Mouse (Mus musculus) heart, postnatal 10 days (tissue): ENCODE results near the gene Kif24. TPM values are rescaled to one million over a fixed set of nuclear protein-coding genes. Genes with fewer than 3 reads are reported as not detected.
A peak's percentile ranks its signal among the peaks of the same experiment; 100 is the strongest.

ENCODE experiments used
- DNase-seq, 2 experiments: peaks; one replicate each; pipeline ENCODE4 v3.0.0; 2021
- intact Hi-C: fragments of 180-260 bp; cut with DNase I; formaldehyde crosslinking; loops from one replicate; pipeline ENCODE4 v1.15.1; 2025
- total RNA-seq, 2 experiments: library from RNA; stranded (reverse); gene quantifications; 2 replicates each; pipeline ENCODE4 v1.2.3; 2021

Gene Kif24
- 1 to 10 TPM; 1.4 to 2.0 TPM for total RNA-seq

GRCm38 (mm10) chr4:41464345-41465286, at the start of gene Kif24, which contains the start of gene Nudt2:
Gene Kif24 (minus strand): TSS chr4:41464887.
Gene Nudt2 (plus strand): TSS chr4:41465151.
- DNase-seq: peak; percentile 99
- intact Hi-C loops: loop anchor here (5.0 kb wide), 2 partner anchors 83 to 103 kb away; partner anchors contain the start of genes Dnaic1 and Fam219a

- intact Hi-C loops: no loop called here
- no peak for DNase-seq
Observed at GRCm38 (mm10) chr4:41513714-41514113, 49.0 kb upstream of the Kif24 start.

DNA sequence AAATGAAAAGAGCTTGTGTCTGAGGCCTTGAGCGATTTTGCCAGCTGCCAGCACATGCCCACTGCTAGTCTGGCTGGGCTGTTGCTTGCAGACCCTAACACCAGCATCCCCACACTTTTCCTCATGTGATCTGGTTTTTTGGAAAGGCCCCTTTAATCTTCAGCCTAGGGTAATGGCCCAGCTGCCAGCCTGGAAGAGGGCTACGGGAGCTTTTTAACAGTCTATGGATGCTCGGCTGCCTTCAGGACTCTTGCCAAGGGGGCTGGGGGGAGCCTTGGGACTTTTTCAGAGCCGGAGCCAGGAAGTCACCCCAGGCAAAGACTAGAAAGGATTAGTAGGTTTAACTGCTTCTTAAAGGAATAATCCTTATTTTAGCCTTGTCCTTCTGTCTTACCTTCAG, 48.6 kb upstream of the Kif24 start:
- DNase-seq: no peak
- intact Hi-C loops: no loop called here

DNA sequence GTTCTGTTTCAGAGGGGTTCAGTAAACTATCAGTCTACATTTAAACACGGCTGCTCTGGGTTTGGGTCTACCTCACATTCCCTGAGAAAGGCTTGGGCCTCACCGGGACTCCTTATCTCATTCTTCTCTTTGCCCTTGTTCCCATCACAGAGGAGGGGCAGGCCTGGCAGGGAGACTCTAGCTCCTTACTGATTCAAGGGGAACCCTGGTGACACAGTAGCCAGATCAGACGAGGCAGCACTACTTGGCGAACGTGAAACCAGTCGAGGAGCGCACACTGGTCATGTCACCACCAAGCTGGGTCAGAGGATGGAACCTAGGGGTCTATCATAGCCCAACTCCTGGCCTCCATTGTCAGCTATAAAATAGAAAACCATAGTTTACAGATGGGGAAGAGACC, 43.3 kb upstream of the Kif24 start:
- intact Hi-C loops: no loop called here
- no peak for DNase-seq

DNA sequence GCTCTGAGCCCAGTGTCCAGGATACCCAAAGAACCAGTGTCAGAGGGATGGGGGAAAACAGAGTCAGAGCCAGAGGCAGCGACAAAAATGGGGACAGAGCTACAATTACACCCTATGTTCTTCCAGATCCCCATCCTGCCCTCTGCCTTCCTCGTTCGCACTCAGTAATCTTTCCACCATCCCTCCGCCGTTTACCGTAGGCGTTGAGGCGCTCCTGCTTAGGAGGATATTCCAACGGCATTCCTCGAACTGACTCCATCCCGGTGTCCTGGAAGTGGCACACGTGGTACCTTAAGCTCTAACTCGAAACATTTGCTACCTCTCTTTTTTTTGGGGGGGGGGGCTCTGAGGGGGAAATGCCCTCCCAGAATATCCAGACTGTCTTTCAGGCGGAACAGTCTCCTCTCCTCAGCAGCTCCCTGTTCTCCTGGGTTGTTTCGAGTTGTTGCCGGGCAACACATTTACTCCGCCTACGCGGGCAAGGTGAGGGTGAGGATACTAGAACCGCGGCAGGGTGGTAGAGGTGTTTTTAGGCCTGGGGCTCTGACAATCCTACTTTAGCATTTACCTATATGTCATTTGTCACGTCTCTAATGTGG, 42.7 kb upstream of the Kif24 start:
- intact Hi-C loops: no loop called here
- DNase-seq: no peak

- intact Hi-C loops: no loop called here
Observed at GRCm38 (mm10) chr4:41506906-41507305, 42.2 kb upstream of the Kif24 start.

DNA sequence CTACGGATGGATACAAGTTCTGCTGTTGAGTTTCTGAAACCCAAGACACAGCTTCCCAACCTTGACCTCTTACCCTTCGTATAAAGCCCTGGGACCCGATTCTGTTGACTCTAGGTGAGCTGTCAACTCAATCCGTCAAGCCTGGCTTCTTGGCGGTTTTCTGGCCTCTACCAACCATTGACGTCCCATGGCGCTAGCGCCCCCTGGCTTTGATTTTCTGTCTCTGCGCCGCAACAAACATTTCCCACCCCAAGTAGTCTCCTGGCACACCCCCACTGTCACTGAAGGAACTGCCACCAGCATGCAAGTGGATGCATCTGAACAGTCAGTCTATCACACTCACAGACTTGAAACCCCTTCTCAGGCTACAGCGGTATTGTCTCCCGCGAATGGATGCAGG, 41.5 kb upstream of the Kif24 start:
- peak; percentile 56 to 75 for DNase-seq
- intact Hi-C loops: no loop called here

More at GRCm38 (mm10) chr4:41506906-41507305, 42.2 kb upstream of the Kif24 start:
- DNase-seq: peak; percentile 89

DNA sequence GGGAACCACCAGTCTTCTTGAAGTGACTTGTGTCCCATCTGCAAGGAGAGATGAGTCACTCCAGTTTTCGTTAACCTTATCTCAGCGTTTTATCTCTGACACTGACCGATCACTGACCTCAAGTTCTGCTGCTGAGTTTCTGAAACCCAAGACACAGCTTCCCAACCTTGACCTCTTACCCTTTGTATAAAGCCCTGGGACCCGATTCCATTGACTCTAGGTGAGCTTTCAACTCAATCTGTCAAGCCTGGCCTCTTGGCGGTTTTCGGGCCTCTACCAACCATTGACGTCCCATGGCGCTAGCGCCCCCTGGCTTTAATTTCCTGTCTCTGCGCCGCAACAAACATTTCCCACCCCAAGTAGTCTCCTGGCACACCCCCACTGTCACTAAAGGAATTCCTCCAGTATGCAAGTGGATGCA, 40.5 kb upstream of the Kif24 start:
- peak in 1 of 2 experiments; percentile 11 for DNase-seq
- intact Hi-C loops: loop anchor here (2.0 kb wide), 1 partner anchor 36 kb away; no protein-coding TSS in a partner anchor

DNA sequence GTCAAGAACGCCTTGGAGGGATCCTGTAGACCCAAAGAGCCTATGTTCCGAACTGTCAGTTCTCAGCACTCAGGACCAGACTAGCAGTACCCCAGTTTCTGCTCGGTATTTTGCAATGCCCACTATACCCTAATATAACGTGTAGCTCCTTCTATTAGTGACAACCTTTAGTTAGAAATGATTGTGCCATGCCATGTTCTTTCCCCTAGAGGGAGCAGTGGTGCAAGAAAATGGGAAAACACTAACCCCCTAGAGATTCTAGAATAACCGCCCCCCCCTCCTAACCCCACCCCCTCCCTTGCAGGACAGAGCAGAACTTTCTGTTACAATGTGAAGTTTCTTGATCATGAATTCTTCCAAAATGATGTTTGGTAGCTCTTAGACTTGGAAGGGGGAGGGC, 39.6 kb upstream of the Kif24 start:
- intact Hi-C loops: loop anchor here (2.0 kb wide), 1 partner anchor 36 kb away; no protein-coding TSS in a partner anchor
- DNase-seq: no peak

DNA sequence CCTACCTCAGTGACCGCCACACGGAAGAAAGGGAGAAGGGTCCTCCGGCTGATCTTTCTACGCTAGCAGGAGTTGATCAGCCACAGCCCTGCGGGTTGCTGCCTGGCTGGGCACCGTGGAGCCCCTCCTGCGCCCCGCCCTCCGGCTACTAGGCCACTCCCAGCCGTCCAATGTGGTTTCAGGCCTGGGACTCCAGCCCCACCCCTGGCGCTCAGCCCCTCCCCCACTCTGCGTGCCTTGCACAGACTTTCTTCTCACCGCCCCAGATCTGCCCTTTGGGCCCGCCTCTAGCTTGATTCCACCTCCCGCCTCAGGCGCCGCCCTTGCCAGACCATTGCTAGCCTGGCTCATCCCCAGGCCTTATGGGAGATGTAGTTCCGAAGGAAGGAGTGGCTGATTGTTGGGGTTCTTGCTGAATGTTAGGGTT, 38.3 kb upstream of the Kif24 start, which contains the start of gene AI464131:
TSS of gene AI464131 (minus strand) at position 91 of the 427 bp plus-strand sequence.
- intact Hi-C loops: no loop called here
- peak; percentile 98 to 99 for DNase-seq

DNA sequence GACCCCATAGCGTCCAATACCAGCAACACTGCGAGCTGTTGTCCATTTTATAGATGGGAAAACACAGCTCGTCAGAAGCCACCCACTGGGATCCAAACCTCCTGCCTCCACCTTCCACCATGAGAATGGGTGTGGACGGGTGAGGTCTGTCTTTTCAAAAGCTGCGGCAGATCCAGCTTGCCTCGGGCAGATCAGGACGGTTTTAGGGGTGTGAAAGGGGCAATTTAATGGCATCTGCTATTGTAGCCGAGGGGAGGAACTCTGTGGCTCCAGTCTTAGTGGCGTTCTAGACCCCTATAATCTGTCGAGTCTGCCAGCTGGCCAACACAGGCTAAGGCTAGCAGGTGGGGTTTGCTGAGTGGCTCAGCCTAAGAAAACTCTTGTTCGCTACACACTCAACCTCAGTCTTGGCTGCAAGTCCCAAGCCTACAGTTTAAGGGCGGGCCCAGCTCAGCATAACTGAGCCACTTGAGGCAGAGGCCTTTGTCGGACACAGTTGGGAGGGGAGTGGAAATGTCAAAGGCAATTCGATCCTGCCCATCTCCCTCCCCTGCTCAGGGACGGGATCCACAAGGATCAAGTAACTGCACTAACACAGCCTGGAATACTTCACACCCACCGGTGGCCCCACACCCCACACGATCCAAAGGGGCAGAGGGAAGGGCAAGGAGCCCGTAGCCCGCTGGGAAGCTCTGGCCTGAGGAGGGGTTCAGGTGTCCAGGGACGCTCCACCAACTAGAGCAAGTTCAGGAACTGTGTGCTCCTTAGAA, 37.7 kb upstream of the Kif24 start:
- DNase-seq: peak in 1 of 2 experiments; percentile 50
- intact Hi-C loops: no loop called here

GRCm38 (mm10) chr4:41500787-41501186, 36.1 kb upstream of the Kif24 start:
- intact Hi-C loops: no loop called here
- DNase-seq: no peak

- intact Hi-C loops: no loop called here
- peak in 1 of 2 experiments; percentile 8 for DNase-seq
Observed at GRCm38 (mm10) chr4:41499619-41500018, 34.9 kb upstream of the Kif24 start.

DNA sequence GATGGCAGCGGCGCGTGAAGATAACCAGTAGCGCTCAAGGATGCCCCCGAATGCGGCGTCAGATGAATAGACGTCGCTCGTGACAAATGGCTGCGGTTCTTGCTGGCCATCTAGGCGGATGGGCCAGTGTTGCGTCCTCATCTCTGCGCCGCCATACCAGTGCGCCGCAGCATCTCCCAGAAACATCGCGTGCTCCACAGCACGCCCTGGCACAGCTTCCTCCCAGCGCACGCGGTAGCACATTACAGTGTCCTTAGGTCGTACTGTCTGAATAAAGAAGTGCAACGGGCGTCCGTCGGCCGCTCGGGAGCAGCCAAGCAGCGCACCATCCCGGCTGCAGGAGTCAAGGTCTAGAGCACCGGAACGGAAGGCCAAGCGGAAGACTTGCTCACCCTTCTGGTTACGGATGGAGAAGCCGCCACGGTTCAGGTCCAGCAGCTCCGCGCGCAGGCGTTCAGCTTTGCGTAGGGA, 34.3 kb upstream of the Kif24 start:
- intact Hi-C loops: no loop called here
- DNase-seq: no peak

DNA sequence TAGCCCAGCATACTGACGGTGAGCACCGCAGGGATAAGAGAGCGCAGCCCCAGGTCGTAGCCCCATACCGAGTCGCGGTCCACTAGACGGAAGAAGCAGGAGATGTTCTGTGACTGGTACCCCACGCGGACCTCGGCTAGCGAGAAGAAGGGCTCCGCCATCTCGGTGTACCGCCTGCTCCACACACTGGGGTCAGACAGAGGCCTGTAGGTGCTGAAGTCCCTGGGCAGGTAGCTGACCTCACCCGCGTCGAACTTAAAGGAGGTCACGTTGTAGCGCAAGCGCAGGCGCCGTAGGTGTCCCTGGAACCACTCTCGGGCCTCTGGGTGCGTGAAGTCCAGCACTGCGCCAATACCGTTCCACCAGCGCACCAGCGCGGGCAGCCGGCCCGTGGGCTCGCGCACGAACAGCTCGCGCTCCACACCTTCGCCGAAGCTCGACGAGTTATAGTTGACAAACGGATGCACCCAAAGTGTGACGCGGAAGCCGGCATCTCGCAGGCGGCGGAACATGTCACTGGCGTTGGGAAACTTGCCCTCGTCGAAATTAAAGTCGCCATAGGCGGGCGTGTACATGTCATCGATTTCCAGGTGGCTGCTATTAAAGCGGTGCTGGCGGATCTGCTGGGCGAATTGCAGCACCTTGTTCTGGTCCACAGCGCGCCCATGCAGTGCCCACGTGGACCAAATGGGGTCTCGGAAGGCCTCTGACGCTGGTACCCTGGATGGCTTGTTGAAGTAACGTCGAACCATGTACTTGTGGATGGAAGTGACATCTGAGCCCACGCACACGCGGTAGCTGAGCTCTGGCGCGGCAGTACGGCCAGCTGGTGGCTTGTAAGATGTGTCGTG, 33.5 kb upstream of the Kif24 start:
- no peak for DNase-seq
- intact Hi-C loops: no loop called here

DNA sequence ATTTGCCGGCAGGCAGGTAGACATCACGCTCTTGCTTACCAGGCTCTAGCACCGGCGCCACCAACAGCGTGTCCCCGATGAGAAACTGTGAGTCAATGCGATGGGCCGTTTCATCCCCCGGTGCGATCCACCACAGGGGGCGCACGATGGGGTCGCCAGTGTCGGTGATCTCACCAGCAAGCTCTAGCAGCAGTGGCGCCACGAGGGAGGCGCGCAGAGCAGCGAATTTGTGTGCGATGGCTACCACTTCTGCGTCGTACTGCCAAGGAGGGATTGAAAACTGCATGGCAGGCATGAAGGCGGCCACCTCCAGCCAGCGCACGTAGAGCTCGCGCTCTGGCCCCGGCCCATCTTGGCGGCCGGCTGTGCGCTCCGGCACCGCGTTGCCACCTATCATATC, 32.9 kb upstream of the Kif24 start:
- peak in 1 of 2 experiments; percentile 8 for DNase-seq
- intact Hi-C loops: no loop called here

GRCm38 (mm10) chr4:41497046-41497445, 32.4 kb upstream of the Kif24 start:
- intact Hi-C loops: no loop called here
- DNase-seq: no peak

DNA sequence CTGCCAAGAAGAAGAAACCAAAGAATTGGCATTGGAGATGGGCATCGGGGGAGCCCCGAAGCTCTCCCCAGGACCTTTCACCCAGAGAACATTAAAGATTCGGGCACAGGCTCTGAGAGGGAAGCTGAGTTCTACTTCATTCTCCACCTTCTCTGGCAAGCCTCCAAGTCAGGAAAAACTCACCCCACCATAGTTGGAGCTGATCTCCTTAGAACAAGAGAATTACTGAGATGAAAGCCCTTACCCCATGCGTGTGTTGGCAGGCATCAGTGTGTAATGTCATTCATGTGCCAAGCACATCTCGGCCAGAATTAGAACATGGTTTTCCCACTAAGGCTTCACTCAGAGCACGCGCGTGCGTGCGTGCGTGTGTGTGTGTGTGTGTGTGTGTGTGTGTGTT, 31.2 kb upstream of the Kif24 start:
- peak; percentile 51 to 53 for DNase-seq
- intact Hi-C loops: no loop called here

- DNase-seq: no peak
Observed at GRCm38 (mm10) chr4:41495076-41495475, 30.4 kb upstream of the Kif24 start.

DNA sequence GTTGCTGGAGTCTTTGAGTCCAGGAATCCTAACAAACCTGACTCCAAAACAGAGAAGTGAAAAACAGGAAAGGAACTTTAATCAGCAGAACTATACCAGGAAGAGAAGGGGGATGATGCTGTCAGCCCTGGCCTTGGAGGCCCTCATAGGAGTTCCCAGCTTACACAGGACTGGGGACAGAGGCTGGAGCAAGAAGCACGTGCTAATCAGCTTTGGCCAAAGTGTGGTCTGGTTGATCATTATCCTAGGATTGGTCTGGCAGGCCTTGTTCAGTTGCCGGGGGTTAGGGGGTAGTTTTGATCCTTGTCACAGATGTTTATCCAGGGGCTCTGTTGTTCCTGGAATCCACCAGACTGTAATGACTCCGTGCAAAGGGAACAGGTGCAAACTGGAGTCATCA, 29.7 kb upstream of the Kif24 start:
- no peak for DNase-seq
- intact Hi-C loops: no loop called here

More at GRCm38 (mm10) chr4:41495076-41495475, 30.4 kb upstream of the Kif24 start:
- intact Hi-C loops: no loop called here
